Mouse (Mus musculus) MEL (cell line): ENCODE results near the gene Gm20388. TPM values are rescaled to one million over a fixed set of nuclear protein-coding genes. Genes with fewer than 3 reads are reported as not detected.

Source experiments
- DNase-seq: peaks from one replicate; pipeline ENCODE4 v3.0.0; 2011; ENCODE audit warnings: low read depth, low spot score
- H3K27ac ChIP-seq: 2 replicates; pipeline ENCODE4 v1.5.1; 2012; ENCODE audit warnings: low read depth, mild to moderate bottlenecking, control low read depth, low read length, moderate library complexity; ENCODE audit not compliant: control insufficient read depth
- H3K27me3 ChIP-seq, 2 experiments: fragments of 150-350 bp in 1 of 2; sonication (generic) in 1 of 2; 2 replicates each; pipeline ENCODE4 v1.6.1; 2012; ENCODE audit warnings: low read length in 2 of 2, mild to moderate bottlenecking in 2 of 2, improper control_type of control experiment in 1 of 2, moderate library complexity in 1 of 2; ENCODE audit not compliant: insufficient read depth in 2 of 2, control insufficient read depth in 1 of 2
- H3K36me3 ChIP-seq, 2 experiments: 2 replicates each; pipeline ENCODE4 v1.6.1; 2012 to 2014; ENCODE audit warnings: low read length in 2 of 2, improper control_type of control experiment in 1 of 2, inconsistent platforms in 1 of 2, mild to moderate bottlenecking in 1 of 2; ENCODE audit not compliant: insufficient read depth in 2 of 2, control insufficient read depth in 1 of 2
- H3K4me1 ChIP-seq, 2 experiments: fragments of 150-350 bp in 1 of 2; sonication (generic) in 1 of 2; 2 replicates each; pipeline ENCODE4 v1.6.1; 2012; ENCODE audit warnings: low read length in 2 of 2, improper control_type of control experiment in 1 of 2, mild to moderate bottlenecking in 1 of 2; ENCODE audit not compliant: insufficient read depth in 2 of 2, control insufficient read depth in 1 of 2
- H3K4me3 ChIP-seq, 2 experiments: fragments of 150-350 bp in 1 of 2; sonication (generic) in 1 of 2; 2 replicates each; pipeline ENCODE4 v1.5.1; 2012; ENCODE audit warnings: low read depth in 2 of 2, low read length in 2 of 2, mild to moderate bottlenecking in 2 of 2, moderate library complexity in 2 of 2, control low read depth in 1 of 2, improper control_type of control experiment in 1 of 2; ENCODE audit not compliant: control insufficient read depth in 1 of 2, insufficient read depth in 1 of 2
- H3K79me2 ChIP-seq: 2 replicates; pipeline ENCODE4 v1.6.1; 2012; ENCODE audit warnings: mild to moderate bottlenecking, low read length, moderate library complexity; ENCODE audit not compliant: control insufficient read depth, poor library complexity, insufficient read depth
- H3K9ac ChIP-seq: 2 replicates; pipeline ENCODE4 v1.6.1; 2012; ENCODE audit warnings: low read depth, mild to moderate bottlenecking, control low read depth, low read length, moderate library complexity; ENCODE audit not compliant: control insufficient read depth, poor library complexity, severe bottlenecking
- H3K9me3 ChIP-seq: fragments of 150-350 bp; sonication (generic); replicated peaks from 2 replicates; pipeline ENCODE4 v1.6.1; 2012; ENCODE audit warnings: mild to moderate bottlenecking, low read length, improper control_type of control experiment, moderate library complexity; ENCODE audit not compliant: insufficient read depth
- CHD1 ChIP-seq: IDR thresholded peaks from 2 replicates; pipeline ENCODE4 v1.6.1; 2012; ENCODE audit warnings: low read depth, mild to moderate bottlenecking, inconsistent platforms, low read length, improper control_type of control experiment
- CHD2 ChIP-seq: IDR thresholded peaks from 2 replicates; pipeline ENCODE4 v1.6.1; 2011; ENCODE audit warnings: low read length, improper control_type of control experiment
- ELF1 ChIP-seq: IDR thresholded peaks from 2 replicates; pipeline ENCODE4 v1.6.1; 2014; ENCODE audit warnings: low read depth, mild to moderate bottlenecking, inconsistent platforms, low read length, improper control_type of control experiment, moderate library complexity
- EP300 ChIP-seq, 2 experiments: IDR thresholded peaks; 2 replicates each; pipeline ENCODE4 v1.6.1; 2011; ENCODE audit warnings: improper control_type of control experiment in 2 of 2, low read length in 2 of 2, low read depth in 1 of 2, mild to moderate bottlenecking in 1 of 2
- ETS1 ChIP-seq: IDR thresholded peaks from 2 replicates; pipeline ENCODE4 v1.6.1; 2012; ENCODE audit warnings: low read depth, mild to moderate bottlenecking, inconsistent platforms, low read length, improper control_type of control experiment, moderate library complexity
- GATA1 ChIP-seq: IDR thresholded peaks from 2 replicates; pipeline ENCODE4 v1.6.1; 2011; ENCODE audit warnings: low read depth, low read length, improper control_type of control experiment
- JUND ChIP-seq: IDR thresholded peaks from 2 replicates; pipeline ENCODE4 v1.6.1; 2011; ENCODE audit warnings: low read depth, mild to moderate bottlenecking, improper control_type of control experiment, low read length
- MAX ChIP-seq: IDR thresholded peaks from 2 replicates; pipeline ENCODE4 v1.6.1; 2011; ENCODE audit warnings: low read length, improper control_type of control experiment
- MYB ChIP-seq: IDR thresholded peaks from 2 replicates; pipeline ENCODE4 v1.6.1; 2011; ENCODE audit warnings: mild to moderate bottlenecking, low read depth, low read length, improper control_type of control experiment
- NRF1 ChIP-seq: IDR thresholded peaks from 2 replicates; pipeline ENCODE4 v1.6.1; 2014; ENCODE audit warnings: low read depth, mild to moderate bottlenecking, inconsistent platforms, low read length, improper control_type of control experiment, moderate library complexity; ENCODE audit not compliant: poor library complexity, insufficient read depth, severe bottlenecking
- POLR2AphosphoS5 ChIP-seq: IDR thresholded peaks from 2 replicates; pipeline ENCODE4 v1.6.1; 2012; ENCODE audit warnings: low read depth, borderline replicate concordance, mild to moderate bottlenecking, inconsistent platforms, low read length, moderate library complexity, mixed read lengths
- SIN3A ChIP-seq: IDR thresholded peaks from 2 replicates; pipeline ENCODE4 v1.6.1; 2012; ENCODE audit warnings: low read length, improper control_type of control experiment, inconsistent platforms
- TBP ChIP-seq: IDR thresholded peaks from 2 replicates; pipeline ENCODE4 v1.8.0; 2011; ENCODE audit warnings: low read depth, low read length, improper control_type of control experiment
- UBTF ChIP-seq: IDR thresholded peaks from 2 replicates; pipeline ENCODE4 v1.6.1; 2012; ENCODE audit warnings: low read depth, mild to moderate bottlenecking, inconsistent platforms, low read length, improper control_type of control experiment, moderate library complexity, borderline replicate concordance; ENCODE audit not compliant: insufficient read depth
- ZKSCAN1 ChIP-seq: IDR thresholded peaks from 2 replicates; pipeline ENCODE4 v1.6.1; 2012; ENCODE audit warnings: low read depth, mild to moderate bottlenecking, inconsistent platforms, low read length, improper control_type of control experiment, moderate library complexity
- ZNF384 ChIP-seq: IDR thresholded peaks from 2 replicates; pipeline ENCODE4 v1.6.1; 2012; ENCODE audit warnings: low read depth, mild to moderate bottlenecking, inconsistent platforms, low read length, improper control_type of control experiment
- polyA plus RNA-seq, 2 experiments: library from polyadenylated mRNA; stranded (reverse) in 1 of 2; unstranded in 1 of 2; fragments of >175 nt in 1 of 2; fragments of >200 nt in 1 of 2; gene quantifications; 2 replicates each; pipeline versions ENCODE4 v1.2.1 to v1.2.4; 2012; ENCODE audit warnings: low replicate concordance in 2 of 2, low read depth in 1 of 2; ENCODE audit not compliant: insufficient read length in 2 of 2, insufficient read depth in 1 of 2, missing spikeins in 1 of 2
- total RNA-seq: library from RNA; depleted of rRNA; stranded (reverse); fragments of 300-350 nt; gene quantifications from 2 replicates; pipeline ENCODE4 v1.2.3, GENCODE M21; 2012

Gm20388 gene
- total and polyA plus RNA-seq, 3 experiments: 11.1 to 17.8 TPM; not detected in 1

DNA sequence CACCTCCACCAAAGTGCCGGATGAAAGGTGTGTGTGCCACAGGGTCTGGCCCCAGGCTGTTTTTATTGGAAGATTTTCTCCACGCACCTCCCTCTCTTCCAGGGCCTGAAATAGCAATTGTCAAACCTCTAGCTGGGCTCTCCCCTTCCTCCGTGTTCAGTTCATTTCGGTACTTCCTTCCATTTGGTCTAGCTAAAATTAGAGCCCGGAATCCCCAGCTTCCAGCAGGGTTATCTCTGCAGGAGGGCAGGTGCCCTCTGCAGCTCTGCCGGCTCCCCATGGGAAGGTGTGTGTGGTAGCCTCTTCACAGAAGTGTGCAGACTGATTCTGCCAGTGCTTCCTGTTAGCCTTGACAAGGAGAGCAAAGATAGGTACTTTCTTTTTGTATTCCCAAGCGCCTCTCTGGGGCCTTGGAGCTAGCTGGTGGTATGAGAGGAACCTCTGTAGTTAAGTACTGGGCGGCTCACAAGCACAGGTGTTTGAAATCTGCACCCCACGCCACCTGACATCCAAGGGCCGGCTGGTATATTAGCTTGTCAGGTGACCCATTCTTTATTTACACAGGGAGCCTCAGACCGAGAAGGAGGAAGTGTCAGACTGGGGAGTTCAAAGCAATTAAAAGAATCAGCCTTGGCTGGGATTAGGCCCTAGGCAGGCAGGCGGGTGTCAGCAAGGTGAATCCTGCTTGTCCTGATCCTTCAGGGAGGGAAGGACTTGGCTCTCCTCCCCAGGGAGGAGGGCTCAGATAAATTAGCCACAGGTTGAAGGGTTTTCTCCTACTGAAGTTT, 579.9 kb downstream of the Gm20388 start (continued):
- TF ChIP-seq NRF1: no peak
- TF ChIP-seq ELF1: peak; percentile 55; the same call in 1 of the 2 replicates
- TF ChIP-seq CHD2: no peak
- no peak for TF ChIP-seq ZNF384

DNA sequence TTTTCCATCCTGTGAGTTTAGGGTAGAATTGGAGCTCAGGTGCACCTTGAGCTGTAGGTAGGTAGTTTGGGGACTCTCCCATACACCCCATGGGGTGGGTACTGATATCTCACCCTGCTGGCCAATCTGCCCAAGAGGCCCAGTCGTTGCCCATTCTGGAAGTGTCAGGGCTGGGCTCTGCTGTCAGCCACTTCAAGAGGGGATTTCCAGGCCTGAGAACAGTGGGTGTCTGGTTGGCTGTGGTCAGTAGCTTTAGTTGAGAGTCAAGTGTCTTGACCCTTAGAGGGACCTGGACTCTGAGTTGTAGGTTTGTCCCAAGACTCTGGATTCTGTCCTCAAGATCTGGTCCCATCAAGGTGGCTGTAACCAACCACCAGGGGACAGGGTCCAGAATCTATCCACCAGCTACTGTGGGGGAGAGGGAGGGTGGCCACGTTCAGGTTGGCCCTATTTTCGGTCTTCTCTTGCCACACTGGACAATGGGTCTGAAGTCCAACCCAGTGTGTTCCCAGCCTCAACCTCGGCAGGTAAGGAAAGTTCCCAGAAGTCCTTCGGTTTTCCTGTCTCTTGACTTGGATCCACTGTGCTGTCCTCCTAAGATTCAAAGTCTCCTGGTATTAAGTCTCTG, 580.6 kb downstream of the Gm20388 start:
- H3K79me2 ChIP-seq: peaks cover 95% of the 10 kb centered on the region
- peak overlapping the region; percentile 89 for H3K9ac ChIP-seq
- peak overlapping the region; percentile 85 to 93 for H3K4me3 ChIP-seq
- peak overlapping the region; percentile 99 for H3K27ac ChIP-seq
- no peaks in the 10 kb centered on the region for H3K9me3 ChIP-seq
- H3K27me3 ChIP-seq: no peaks in the 10 kb centered on the region
- DNase-seq: peak; percentile 36
- H3K4me1 ChIP-seq: peaks cover 9 to 29% of the 10 kb centered on the region in 2 experiments; a peak in 3 of 4 replicates
- TF ChIP-seq MYB (no peak), UBTF (0 out of 2 replicates have a peak, but pooled peaks have one; percentile 12), ETS1 (no peak), TBP (no peak), MAX (no peak), JUND (no peak), EP300 (IDR thresholded peaks at IDR 0.05; ENCODE audit: low read depth in 1 of 2, low read length in 2 of 2) (no peak), NRF1 (no peak), SIN3A (no peak), GATA1 (no peak), POLR2AphosphoS5 (no peak), ZNF384 (no peak), CHD1 (0 out of 2 replicates have a peak, but pooled peaks have one; percentile 80), ZKSCAN1 (no peak), ELF1 (no peak)
- peaks cover 0 to 20% of the 10 kb centered on the region in 2 experiments; a peak in 3 of 4 replicates for H3K36me3 ChIP-seq
